Mouse (Mus musculus) testis, postnatal 14 days (tissue): ENCODE measurements around the gene Cramp1l.
A peak's percentile ranks its signal among the peaks of the same experiment; 100 is the strongest.

Experiments used
- DNase-seq: peaks from one replicate; pipeline ENCODE4 v3.0.0; 2021; ENCODE audit warnings: low spot score

Gene Cramp1l

GRCm38 (mm10) chr17:25015655-25016291, at the start of gene Cramp1l, which contains the start of gene Ift140:
Gene Cramp1l (minus strand): TSS chr17:25015788.
Gene Ift140 (plus strand): TSS chr17:25016085.
- DNase-seq, result peak; percentile 100

- DNase-seq, result no peak
Observed at GRCm38 (mm10) chr17:25065189-25065588, 49.6 kb upstream of the Cramp1l start.

GRCm38 (mm10) chr17:25064351-25064750, 48.8 kb upstream of the Cramp1l start:
- DNase-seq, result no peak

GRCm38 (mm10) chr17:25063872-25064271, 48.3 kb upstream of the Cramp1l start:
- peak; percentile 85 for DNase-seq

GRCm38 (mm10) chr17:25063261-25063660, 47.7 kb upstream of the Cramp1l start:
- no peak for DNase-seq

- no peak for DNase-seq
Observed at GRCm38 (mm10) chr17:25057041-25057440, 41.5 kb upstream of the Cramp1l start.

- no peak for DNase-seq
Observed at GRCm38 (mm10) chr17:25053274-25053673, 37.7 kb upstream of the Cramp1l start.

- no peak for DNase-seq
Observed at GRCm38 (mm10) chr17:25047143-25047542, 31.6 kb upstream of the Cramp1l start.

GRCm38 (mm10) chr17:25045281-25045680, 29.7 kb upstream of the Cramp1l start:
- DNase-seq, result no peak

- no peak for DNase-seq
Observed at GRCm38 (mm10) chr17:25044879-25045278, 29.3 kb upstream of the Cramp1l start.

GRCm38 (mm10) chr17:25036183-25036582, 20.6 kb upstream of the Cramp1l start:
- DNase-seq, result no peak

GRCm38 (mm10) chr17:25016292-25017132, 924 bp upstream of the Cramp1l start:
- DNase-seq, result peak; percentile 85

GRCm38 (mm10) chr17:25014841-25015570, 582 bp downstream of the Cramp1l start:
- peak; percentile 78 for DNase-seq

- DNase-seq, result peak; percentile 48
Observed at GRCm38 (mm10) chr17:25013606-25014501, 1.7 kb downstream of the Cramp1l start.

- DNase-seq, result no peak
Observed at GRCm38 (mm10) chr17:25007480-25007879, 8.1 kb downstream of the Cramp1l start.

- no peak for DNase-seq
Observed at GRCm38 (mm10) chr17:25005102-25005501, 10.5 kb downstream of the Cramp1l start.

GRCm38 (mm10) chr17:24994721-24995120, 20.9 kb downstream of the Cramp1l start:
- no peak for DNase-seq

GRCm38 (mm10) chr17:24987221-24987620, 28.4 kb downstream of the Cramp1l start:
- DNase-seq, result no peak

- DNase-seq, result no peak
Observed at GRCm38 (mm10) chr17:24960852-24961715, 54.5 kb downstream of the Cramp1l start.

GRCm38 (mm10) chr17:24960135-24960851, 55.3 kb downstream of the Cramp1l start, which contains the start of gene Jpt2:
Gene Jpt2 (minus strand): TSS chr17:24960689.
- DNase-seq, result peak; percentile 98
